Mouse (Mus musculus) cerebellum, adult 9-11 months (tissue): ENCODE measurements around the gene Npnt.

ENCODE experiments used
- DNase-seq: peaks from one replicate; pipeline ENCODE4 v3.0.0; 2022

Gene Npnt

GRCm38 (mm10) chr3:132949791-132950528, at the start of gene Npnt:
Gene Npnt (minus strand): TSS chr3:132950291.
- DNase-seq = no peak

- DNase-seq = no peak
These were observed 46.2 kb upstream of the Npnt start for GRCm38 (mm10) chr3:132996299-132996698.

GRCm38 (mm10) chr3:132995904-132996267, 45.8 kb upstream of the Npnt start:
- DNase-seq = no peak

GRCm38 (mm10) chr3:132995172-132995903, 45.2 kb upstream of the Npnt start:
- DNase-seq = no peak

- DNase-seq = no peak
These were observed 36.1 kb upstream of the Npnt start for GRCm38 (mm10) chr3:132986188-132986587.

GRCm38 (mm10) chr3:132983845-132984485, 33.9 kb upstream of the Npnt start:
- DNase-seq = no peak

GRCm38 (mm10) chr3:132981968-132982367, 31.9 kb upstream of the Npnt start:
- no peak for DNase-seq

GRCm38 (mm10) chr3:132979781-132980461, 29.8 kb upstream of the Npnt start:
- DNase-seq = no peak

GRCm38 (mm10) chr3:132966255-132966654, 16.2 kb upstream of the Npnt start:
- no peak for DNase-seq

GRCm38 (mm10) chr3:132964715-132965507, 14.8 kb upstream of the Npnt start:
- no peak for DNase-seq

GRCm38 (mm10) chr3:132962631-132963361, 12.7 kb upstream of the Npnt start:
- no peak for DNase-seq

- DNase-seq = no peak
These were observed 414 bp upstream of the Npnt start for GRCm38 (mm10) chr3:132950529-132950880.

- no peak for DNase-seq
These were observed 706 bp downstream of the Npnt start for GRCm38 (mm10) chr3:132949380-132949790.

- DNase-seq = no peak
These were observed 1.7 kb downstream of the Npnt start for GRCm38 (mm10) chr3:132948298-132948795.

- DNase-seq = no peak
These were observed 4.0 kb downstream of the Npnt start for GRCm38 (mm10) chr3:132946086-132946485.

- DNase-seq = no peak
These were observed 4.4 kb downstream of the Npnt start for GRCm38 (mm10) chr3:132945669-132946068.

GRCm38 (mm10) chr3:132944609-132945008, 5.5 kb downstream of the Npnt start:
- DNase-seq = no peak

GRCm38 (mm10) chr3:132944193-132944592, 5.9 kb downstream of the Npnt start:
- DNase-seq = no peak

- DNase-seq = no peak
These were observed 7.3 kb downstream of the Npnt start for GRCm38 (mm10) chr3:132942778-132943177.

- DNase-seq = no peak
These were observed 9.7 kb downstream of the Npnt start for GRCm38 (mm10) chr3:132940181-132940990.

- no peak for DNase-seq
These were observed 11.1 kb downstream of the Npnt start for GRCm38 (mm10) chr3:132939006-132939405.
